Mouse (Mus musculus) fat pad, adult 2 months (tissue): ENCODE data around the gene 1700016K19Rik.

ENCODE experiments used
- DNase-seq: peaks from one replicate; pipeline ENCODE4 v3.0.0-alpha.2; 2011; ENCODE audit warnings: low read depth, low spot score; ENCODE audit errors: extremely low read depth

Gene 1700016K19Rik

DNA sequence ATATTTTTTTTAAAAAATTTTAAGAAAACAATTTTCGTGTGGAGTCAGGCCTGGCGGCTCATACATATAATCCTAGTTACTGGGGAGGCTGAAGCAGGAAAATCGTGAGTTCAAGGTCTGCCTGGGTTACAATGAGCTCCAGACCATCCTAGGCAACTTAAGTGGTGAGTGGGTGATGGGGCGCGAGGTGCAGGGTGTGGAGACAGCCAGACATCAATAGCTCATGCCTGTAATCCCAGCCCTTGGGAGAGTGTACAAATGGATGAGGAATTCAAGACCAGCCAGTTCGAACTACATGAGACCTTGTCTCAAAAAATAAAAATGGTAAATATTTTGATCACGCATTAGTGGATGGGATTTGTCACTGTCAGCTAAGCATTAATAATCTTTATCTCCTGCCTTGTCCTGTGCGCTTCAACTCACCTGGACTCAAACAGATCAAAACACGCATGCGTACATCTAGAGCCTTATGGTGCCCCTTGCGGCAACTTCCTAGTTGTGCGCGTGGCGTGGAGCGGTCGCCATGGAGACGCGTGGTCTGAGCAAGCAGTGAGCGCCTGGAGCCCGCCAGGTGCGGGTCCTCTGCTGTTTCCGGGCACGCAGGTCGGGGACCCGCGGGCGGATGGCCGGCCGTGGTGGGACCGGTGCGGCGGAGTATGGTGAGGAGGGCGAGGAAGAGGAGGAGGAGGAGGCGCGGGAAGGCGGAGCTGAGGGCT is at the start of gene 1700016K19Rik:
1700016K19Rik (plus strand) TSS at position 473 of the 716 bp plus-strand sequence.
- no peak for DNase-seq

DNA sequence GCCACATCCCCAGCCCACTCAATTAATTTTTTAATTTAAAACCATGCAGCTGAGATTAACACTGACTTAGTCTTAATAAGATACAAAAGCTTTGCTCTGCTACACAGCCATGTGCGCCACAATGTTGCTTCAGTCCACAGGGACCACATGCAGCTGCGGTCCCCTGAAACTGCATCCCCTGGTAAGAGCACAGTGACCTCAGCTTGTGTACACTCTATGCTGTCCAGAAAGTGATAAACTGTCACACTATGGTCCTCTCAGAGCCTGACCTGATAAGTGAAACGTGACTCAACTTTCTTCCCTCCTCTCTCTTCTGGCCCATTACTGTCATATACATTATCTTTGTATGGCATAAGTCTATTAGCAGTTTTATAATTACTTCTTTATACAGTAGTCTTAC is 49.3 kb upstream of the 1700016K19Rik start:
- no peak for DNase-seq

DNA sequence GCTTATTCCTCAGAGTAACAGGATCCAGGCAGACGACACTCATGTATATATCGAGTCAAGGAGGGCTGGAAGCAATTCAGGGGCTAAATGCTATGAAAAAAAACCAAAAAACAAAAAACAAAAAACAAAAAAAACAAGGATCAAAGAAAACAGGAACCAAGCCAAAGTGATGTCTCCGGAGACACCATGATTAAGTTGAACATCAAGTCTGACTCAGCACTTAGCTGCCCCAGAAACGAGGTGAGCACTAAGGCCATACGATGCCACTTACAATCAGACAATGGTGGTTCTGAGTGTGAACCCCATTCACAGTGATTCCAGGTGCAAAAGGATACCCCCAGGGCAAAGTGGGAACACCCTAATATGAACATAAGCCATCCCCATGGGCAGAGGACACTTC is 47.8 kb upstream of the 1700016K19Rik start:
- no peak for DNase-seq

DNA sequence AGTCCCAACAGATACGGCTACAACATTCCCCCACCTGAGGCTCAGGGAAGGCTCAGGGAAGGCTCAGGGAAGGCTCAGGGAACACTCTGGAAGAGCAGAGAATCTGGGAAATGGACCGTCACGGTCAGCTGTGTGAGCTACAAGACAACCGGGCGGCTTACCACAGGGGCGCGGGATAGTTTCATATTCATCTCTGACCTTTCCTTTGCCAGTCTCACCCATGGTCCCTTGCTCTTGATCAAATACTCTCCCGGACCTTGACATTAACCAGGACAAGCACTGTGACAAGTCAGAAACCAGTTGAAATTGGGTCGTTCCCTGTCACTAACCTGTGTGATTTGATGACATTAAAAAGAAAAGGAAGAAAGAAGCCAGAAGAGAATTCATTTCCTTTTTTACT is 44.8 kb upstream of the 1700016K19Rik start:
- no peak for DNase-seq

DNA sequence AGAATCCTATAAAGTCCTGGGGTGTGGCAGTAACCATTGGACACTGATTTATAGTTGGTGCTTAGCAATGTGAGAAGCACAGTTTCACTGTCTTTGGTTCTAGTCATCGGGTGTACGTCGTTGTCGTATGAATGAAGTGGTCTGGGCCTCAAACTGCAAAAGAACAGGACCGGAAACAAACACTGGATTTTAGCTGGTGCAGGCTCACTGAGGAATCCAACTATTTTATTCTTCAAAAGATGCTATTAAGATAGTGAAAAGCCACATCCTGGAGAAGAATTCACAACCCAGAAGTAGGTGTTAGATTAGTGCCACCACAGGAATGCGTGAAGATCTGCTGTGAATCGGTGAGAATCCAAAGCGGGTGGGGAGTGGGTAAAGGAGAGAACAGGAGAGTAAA is 43.1 kb upstream of the 1700016K19Rik start:
- DNase-seq = no peak

DNA sequence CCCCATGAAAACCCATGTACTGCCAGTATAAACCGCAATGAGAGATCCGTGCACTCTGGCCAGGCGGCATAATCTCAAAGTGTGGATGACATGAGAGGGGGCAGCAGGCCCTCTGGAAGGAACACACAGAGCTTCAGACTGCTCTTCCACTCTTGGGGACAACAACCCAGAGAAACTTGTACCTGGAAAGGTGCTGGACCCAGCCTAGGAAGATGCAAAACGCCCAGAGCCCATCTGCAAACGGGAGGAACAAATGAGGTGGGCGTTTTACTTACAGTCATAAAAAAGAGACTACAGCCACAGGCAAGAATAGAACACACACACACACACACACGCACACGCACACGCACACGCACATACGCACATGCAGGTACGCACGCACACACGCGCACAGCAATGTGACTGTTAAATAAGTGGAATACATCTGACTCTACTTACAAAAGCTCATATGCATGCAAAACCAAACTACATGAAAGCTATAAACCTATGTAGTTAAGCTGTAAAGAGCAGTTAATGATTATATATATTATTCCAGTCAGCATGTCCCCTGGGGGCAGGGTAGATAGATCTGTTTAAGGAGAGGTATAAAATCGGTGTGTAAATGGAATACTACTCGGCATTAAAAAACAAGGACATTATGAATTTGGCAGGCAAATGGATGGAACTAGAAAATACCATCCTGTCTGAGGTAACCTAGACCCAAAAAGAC is 42.4 kb upstream of the 1700016K19Rik start:
- DNase-seq = no peak

DNA sequence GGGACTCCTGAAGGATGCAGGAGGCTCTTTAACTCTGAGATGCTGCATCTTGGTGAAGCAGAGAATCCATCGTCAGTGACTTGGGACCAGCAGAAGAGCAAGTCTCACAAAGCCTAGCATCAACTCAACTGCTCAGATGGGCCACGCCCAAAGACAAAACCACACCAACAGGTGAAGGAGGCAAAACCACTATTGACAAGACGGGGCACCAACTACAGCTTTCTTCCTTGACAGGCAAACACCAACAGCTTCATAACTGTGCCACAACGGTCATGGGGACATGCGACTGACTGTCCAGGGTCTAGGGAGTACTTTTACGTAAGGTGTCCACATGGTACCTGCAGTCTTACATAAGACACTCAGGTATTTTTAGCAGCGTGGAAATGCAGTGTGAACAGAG is 37.9 kb upstream of the 1700016K19Rik start:
- no peak for DNase-seq

DNA sequence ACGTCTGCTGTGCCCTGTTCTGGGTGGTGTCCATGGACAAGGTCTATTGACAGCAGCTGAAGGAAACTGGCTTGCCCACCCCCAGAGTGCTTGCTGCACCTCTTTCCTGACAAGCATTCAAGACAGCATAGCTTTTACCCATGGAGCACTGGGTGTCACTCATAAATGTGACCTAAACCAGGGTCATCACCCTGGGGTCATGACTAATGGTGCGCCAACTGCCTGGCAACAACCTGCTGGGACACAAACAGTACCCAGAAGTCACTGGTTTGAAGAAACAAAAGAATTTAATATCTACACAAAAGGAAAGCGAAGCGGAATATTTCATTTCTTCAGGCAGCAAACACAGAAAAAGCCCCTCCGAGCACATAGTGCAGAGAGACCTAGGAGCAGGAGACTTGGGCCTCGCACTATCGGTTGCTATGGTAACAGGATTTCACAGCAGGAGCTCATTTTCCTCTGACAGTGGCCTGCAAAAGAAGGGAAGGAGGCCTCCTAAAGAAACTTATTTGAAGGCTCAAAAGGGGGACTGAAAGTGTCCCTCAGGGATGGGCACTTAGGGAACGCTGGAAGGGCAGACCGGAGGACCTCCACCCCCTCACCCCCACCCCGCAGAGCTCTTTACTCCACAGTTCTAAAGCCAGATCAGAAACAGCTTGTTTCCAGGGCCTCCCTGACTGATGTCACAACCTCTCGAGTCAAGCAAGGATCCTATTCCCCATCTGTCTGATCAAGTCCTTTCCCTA is 35.8 kb upstream of the 1700016K19Rik start:
- no peak for DNase-seq

DNA sequence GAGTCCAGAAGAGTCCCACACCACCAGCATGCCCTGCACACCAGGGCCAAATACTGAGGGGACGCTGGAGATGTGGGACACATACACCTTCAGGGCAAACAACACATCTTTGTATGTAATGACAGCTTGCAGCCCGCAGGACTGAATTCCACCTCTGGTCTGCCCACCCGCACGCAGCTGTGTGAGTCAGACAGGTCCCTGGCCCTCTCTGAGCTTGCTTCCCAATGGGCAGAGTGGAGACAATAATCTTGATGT is 35.3 kb upstream of the 1700016K19Rik start:
- no peak for DNase-seq

DNA sequence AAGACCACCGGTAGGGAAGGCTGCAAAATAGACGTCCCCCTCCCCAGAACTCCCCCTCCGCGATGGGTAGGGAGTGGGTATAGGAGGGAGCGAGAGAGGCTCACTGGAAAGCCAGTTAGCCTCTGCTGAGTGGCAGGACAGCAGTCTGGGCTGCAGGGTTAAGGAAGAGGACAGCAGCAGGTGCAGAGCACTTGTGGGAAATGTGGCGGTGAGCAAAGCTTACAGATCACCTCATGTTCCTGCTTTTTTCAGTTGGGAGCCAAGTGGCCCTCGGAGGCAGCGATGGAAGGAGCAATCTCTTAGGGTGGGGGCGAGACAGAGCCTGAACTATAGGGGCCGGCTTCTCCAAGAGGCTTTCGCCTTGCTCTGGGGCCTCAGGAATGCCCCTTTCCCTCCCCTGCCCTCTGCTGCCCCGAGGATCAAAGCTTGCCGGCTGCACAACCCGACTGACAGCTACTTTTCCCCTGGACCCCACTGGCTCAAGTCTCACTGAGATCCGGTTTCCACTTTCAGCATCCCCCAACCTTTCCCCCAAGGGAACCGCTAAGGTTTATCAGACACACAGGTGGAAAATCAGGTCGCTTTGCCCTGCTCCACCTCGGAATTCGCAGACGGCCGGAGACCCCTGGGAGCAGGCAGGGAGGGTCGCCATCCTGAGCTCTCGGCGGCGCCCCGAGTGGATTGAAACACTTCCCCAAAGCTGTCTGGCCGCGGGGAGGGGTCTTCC is 33.9 kb upstream of the 1700016K19Rik start:
- DNase-seq = no peak

DNA sequence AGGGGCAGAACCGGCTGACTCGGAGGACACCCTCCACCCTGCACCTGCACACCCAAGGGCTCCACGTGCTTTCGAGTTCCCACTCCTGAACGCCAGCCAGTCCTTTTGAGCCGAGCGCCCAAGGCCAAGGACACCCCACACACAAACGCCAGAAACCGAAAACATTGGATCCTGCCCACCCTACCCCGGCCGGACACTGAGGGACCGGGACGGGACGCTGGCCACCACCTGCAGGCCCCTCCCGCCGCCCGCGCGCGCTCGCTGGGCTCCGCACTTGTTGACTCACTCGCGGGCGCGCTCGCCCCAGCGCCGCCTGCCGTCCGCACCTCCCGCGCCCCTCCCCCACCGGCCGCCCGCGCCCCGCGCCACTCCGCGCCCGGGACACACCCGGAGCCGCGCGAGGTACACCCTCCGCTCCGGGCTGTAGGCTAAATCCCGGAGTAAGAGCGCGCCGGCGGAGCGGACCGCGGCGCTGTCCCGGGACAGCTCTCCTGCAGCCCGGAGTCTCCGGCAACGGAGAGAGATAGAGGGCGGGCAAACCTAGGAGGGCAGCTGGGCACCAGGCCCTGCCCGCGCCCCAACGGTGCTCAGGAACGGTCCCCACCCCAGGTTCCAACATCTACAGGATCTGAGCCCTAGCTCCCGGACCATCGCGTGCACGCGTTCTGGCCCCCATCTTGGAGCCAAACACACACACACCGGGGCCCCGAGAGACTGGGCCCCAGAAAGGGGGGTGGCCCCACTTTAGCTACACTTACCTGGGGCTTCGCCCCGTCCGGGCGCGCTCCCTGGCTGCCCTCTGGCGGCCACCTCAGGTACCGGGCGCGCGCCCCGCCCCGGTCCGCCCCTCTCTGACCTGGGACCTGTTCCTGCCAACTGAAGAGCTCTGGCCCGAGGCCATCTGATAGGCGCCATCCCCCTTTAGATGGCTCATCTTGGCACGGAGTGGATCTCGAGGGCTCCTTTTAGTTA is 33.0 kb upstream of the 1700016K19Rik start:
- no peak for DNase-seq

DNA sequence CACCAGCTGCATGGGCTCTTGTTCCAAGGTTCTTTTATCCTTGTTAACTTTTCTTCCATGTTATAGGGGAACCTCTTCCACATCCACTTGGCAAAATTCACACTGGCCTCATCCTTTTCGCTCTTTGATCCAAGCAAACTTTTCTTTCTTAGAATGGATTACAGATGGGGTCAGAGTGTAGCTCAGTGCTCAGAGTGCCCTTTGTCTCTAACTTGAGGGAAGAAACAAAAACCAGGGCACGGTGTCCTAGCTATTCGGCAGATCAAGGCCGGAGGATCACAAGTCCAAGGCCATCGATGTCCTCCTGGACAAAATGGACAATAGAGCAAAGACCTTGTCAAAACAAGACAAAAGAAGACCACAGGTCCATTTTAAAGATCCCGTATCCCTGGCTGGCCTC is 31.0 kb upstream of the 1700016K19Rik start:
- DNase-seq = no peak

DNA sequence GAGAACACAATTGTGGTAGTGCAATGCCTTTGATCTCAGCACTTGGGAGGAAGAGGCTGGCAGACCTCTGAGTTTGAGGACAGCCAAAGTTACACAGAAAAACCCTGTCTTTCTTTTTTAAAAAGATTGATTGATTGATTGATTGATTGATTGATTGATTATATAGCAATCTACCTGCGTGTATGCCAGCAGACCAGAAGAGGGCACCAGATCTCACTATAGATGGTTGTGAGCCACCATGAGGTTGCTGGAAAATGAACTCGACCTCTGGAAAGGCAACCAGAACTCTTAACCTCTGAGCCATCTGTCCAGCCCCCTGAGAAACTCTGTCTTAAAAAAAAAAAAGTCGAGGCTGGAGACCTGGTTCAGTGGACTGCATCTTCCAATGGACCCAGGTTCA is 29.1 kb upstream of the 1700016K19Rik start:
- no peak for DNase-seq

DNA sequence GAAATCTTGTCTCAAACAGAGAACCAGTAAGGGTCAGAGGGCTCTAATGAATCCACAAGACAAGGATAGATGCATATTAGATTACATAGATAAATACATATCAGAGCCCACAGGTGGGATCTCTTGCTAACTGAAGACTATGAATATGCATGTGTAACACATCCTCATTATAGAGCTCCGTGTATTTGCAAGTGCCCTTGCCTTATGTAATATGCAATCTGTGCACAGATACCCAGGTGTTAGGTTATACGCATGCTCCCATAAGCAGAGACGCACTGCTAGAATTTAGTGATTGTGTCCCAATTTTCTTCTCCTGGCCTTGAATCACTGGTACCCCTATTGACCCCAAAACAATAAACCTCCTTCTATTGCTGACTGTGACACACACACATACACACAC is 27.5 kb upstream of the 1700016K19Rik start:
- no peak for DNase-seq

DNA sequence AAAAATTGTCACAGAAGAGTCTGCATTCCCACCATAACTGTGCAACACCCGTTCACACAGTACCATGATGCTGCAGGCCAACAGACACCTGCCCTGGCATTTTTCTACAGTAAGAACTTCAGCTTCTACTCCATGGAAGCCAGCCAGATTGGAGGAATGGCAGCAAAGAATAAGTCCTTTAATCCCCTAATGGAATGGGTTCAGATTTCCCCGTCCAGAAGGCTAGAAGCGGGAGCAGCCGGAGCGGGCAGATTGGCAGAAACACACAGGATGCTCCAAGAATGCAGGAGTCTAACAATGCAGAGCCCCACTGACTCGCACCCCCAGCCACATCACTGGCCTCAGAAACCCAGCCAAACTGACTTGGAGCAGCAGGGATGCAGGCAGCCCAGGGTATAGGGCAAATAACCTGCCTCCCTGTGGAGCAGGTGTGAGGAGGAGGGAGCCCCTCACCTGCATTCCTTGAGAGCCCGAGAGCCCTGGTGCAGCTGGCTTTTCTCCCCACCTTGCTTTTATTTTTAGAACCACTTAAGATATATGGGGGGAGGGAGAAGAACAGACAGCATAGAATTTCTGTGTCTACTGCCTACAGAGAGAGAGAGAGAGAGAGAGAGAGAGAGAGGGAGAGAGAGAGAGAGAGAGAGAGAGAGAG is 26.7 kb upstream of the 1700016K19Rik start:
- peak; percentile 21 for DNase-seq

DNA sequence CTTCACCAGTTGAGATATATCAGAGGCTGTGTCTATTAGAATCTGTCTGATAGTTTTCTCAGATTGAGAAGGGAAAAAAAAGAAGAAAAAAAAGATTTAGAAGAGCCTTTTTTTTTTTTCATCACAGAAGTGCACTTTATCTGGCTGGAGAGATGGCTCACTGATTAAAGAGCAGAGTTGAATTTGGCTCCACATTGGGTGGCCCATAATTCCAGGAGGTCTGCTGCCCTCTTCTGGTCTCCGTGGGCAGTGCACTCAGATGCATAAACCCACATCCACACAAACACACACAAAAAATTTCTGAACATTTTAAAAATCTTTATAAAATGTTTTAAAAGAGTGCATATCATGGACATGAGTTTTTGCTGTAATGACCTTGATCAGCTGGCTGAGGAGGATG is 25.7 kb upstream of the 1700016K19Rik start:
- DNase-seq = no peak

DNA sequence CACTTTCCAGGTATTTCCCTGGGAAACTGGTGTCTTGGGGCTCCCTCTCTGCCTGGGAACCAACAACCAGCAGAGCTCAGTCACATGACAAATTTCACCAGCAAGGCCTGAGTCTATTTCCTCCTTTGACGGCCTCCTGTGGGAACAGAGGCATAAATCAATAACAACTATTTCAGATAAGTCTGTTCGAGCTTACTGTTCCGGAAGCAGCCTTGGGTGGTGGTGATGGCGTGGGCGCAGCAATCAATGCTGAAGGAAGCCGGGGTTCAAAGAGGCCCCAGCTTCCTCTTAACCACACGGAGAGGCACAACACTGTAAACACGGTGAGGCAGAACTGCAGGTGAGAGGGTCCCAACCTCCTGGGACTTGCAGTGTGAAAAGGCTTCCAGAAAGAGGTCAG is 23.0 kb upstream of the 1700016K19Rik start:
- no peak for DNase-seq

DNA sequence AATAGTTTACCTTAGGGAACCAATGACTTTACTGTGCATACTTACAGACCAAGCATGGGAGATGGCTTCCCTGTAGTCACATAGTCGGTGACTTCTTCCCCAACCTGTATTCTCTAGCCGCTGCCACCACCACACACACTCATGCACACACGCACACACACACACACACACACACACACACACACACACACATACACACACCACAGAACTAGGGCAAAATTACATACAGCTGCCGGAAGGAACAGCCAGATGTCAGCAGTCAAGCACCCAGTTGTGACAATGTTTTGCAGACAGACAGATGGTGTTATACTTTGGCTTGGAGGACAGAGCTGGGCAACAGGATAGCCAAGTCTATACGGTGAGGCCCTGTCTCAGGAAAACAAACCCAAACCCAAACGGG is 21.7 kb upstream of the 1700016K19Rik start:
- no peak for DNase-seq

DNA sequence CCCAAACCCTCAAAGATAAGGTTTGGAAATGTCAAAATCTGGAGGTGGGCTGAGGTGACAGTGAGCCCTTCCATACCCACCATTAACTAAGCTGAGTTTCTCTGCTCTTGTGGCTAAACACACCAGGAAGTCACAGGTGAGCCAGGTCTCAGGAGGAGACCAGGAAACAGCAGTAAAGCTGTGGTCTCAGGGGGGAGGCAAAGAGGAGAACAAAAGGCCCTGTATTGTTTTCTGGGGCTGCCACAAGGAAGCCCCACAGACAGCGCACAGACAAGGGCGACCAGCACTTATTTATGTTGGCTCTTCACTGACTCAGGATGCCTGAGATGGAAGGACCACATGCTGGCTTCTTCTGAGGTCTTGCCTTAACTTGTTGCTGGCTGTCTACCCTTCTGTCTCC is 19.3 kb upstream of the 1700016K19Rik start:
- no peak for DNase-seq

DNA sequence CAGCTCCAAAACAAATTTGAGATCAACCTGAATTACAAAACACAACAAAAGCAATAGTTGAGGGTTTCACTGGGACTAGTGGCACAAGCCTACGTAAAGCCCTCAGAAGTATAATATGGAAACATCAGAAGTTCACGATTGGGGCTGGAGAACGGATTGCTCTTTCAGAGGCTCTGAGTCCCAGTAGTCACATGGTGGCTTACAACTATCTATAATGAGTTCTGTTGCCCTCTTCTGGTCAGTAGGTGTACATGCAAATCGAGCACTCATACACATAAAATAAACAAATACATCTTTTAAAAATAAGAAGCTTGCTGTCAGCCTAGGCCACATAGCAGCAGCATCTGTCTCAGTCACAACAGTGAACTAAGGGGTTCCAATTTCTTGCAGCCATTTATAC is 16.5 kb upstream of the 1700016K19Rik start:
- DNase-seq = no peak
